Mouse (Mus musculus): ENCODE measurements around the gene Gpr55.
A peak's percentile ranks its signal among the peaks of the same experiment; 100 is the strongest.
"Not testable (repeated sequence)": the region's sequence is repeated elsewhere in the genome, so short reads cannot be mapped to it uniquely, and the experiment has no call there.

Gene Gpr55

DNA sequence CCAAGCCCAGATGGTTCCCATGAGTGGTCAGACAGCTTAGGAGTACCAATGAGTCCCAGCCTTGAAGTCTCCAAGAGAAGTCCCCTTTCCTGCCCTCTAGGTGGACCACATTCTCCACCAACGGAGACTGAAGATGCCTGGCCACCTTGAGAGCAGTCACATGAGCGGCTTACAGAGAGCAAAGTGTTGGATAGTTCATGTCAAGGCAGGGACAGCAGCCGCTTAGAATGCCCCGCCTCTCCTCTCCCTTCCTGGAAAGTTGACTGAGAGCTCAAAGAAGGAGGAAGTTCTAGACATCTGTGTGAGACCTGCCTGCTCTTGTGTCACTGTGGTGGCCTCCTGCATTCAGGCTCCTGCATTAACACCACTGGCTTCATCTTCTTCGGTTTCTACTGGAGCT is at the start of gene Gpr55:
Gene Gpr55 (minus strand): TSS at position 135 of the 400 bp plus-strand sequence.
- DNase-seq (ENCODE audit: low read depth, low spot score): peak; percentile 57

DNA sequence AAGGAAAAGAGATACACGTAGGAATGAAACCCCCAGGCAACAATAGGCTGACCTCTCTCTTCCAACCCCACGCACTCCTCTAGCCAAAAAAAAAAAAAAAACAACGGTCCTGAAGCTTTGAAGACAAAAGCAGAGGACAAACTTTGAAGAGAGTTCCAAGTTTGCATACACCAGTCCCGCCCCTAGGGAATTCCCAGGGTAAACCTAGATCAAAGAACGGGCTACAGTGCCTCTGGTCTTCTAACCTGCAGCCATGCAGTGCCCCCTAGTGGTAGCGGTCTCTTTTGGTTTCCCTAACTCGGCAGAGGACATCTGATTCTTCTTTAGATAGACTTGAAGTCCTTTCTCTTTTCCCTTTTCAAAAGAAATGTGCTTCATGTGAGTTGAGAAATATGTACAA is 47.0 kb upstream of the Gpr55 start:
- peak; percentile 93 for DNase-seq (ENCODE audit: low read depth, low spot score)

DNA sequence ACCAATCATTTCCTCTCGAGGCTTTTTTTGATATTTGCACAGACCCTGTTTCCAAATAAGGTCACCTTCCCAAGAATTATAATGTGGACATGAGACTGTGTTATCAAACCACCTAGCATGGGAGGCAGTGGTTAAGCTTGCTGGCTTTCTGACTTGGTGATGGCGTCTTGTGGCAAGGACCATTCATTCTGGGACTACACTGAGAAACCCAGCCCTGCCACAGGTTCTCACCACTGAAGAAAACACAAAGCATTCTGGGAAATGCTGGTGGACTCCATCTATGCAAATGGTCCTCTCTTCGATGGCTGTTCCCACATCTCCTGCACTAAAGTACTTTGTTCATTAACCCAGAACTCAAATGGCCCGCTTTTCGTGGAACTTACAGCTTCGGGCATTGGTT is 45.2 kb upstream of the Gpr55 start:
- DNase-seq (ENCODE audit: low read depth, low spot score): peak; percentile 28

DNA sequence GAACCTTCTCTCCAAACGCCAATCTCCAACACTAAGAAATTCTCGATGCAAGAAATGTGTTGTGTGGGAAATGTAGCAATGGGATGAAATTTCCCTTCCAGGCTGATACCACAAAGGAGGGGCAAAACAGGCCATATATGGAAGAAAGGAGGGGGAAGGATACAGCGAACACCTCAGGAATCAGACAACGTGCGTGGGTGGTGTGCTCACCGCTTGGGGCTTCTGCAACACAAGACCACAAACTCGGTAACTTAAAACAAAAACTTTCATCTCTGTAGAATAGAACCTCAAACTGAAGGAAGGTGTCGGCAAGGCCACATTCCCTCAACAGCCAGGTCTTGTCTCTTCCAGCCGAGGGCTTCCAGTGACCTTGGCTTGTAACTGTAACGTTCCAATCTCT is 44.7 kb upstream of the Gpr55 start:
- peak; percentile 62 for DNase-seq (ENCODE audit: low read depth, low spot score)

DNA sequence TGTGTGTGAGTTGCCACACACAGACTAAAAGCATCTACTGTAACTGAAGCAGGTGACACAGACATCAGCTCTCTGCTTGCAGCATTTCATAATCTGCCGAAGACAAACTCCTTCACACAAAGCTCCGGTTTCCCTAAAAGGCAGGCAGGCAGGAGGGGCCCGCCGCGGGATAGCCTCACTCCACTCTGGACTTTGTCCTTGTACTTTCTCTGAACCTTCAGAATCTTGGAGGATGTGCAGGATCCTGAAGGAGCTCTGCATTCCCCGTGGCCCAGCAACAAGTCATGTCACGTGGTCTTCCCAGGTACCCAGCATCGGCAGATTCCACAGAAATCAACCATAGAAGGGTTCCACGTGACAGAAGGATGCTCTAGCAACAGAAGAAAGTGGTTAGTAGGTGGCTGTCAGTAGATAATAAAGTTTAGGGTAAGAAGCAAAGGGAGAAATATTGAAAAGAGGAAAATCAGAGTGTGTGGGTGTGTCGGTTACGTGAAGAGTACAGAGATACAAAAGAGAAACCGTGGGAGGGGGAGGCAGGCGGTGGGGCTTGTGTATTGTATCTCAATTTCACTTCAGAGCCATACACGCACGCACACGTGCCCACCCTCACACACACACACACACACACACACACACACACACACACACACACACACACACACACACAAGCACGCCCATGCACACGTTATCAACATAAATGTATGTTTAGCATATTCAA is 39.2 kb upstream of the Gpr55 start:
- peak; percentile 55 for DNase-seq (ENCODE audit: low read depth, low spot score)

DNA sequence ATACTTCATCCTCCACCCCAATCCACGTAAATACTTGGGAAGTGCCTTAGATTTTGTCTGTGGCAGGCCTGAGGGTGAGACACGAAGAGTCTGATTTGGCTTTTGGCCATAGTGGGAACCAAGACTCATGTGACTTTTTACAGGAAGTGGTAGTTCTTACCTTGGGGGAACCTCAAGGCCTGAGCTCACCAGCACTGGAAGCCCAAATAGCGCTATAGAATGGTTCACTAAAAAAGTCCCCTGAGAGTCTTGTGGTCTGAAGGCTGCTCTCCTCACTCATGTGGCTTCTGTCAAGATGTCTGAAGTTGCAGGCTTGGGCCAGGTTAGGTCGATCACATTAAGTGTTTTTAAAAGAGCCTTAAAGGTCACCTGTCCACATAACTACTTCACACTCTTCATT is 37.2 kb upstream of the Gpr55 start:
- DNase-seq (ENCODE audit: low read depth, low spot score): peak; percentile 59

DNA sequence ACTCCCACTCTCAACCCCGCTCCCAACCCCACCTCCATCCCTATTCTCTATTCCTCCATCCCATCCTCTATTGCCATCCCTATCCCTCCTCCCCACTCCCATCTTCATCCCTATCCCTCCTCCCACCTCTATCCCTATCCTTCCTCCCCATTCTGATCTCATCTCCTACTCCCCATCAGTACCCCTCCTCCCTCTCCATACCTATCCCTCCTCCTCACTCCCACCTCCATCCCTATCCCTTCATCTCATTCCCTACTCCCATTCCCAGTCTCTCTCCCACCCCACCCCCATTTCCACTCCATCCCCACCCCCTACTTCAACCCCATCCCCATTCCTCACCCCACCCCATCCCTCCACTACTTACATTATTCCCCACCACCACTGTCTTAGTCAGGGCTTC is 36.4 kb upstream of the Gpr55 start:
- no peak for DNase-seq (ENCODE audit: low read depth, low spot score)

DNA sequence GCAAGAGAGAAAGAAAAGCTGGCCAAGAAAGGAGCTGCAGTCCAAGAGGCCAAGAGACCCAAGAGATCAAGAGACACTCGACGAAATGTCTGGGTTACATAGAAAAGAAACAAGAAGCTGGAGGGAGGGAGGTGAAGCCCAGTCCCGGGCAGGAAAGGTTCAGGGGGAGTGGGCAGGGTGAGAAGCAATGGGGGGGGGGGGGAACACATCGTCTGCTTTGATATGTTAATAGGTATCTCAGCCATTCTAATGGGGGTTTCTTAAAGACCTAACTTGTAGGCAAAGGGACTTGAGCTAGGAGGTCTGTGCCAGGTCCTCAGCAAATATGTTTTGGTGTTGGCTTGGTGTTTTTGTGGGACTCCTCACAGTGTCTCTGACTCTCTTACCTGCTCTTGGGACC is 32.7 kb upstream of the Gpr55 start:
- DNase-seq (ENCODE audit: low read depth, low spot score): no peak

DNA sequence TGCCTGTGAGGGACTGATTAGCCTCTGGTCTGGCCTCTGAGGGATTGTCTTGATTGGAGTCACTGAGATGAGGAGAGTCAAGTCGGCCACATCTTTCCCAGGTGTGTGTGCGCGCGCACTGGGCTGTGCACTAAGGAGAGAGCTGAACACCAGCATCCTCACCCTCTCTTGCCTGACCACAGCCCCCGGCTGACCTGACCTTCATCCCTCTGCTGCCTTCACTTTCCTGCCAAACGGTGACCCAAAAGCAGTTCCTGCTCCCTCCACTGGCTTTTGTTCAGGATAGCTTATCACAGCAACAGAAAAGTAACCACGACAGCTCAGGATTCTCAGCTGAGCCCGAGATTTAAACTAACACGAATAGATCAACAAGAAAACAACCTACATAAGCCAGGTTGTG is 31.4 kb upstream of the Gpr55 start:
- no peak for DNase-seq (ENCODE audit: low read depth, low spot score)

DNA sequence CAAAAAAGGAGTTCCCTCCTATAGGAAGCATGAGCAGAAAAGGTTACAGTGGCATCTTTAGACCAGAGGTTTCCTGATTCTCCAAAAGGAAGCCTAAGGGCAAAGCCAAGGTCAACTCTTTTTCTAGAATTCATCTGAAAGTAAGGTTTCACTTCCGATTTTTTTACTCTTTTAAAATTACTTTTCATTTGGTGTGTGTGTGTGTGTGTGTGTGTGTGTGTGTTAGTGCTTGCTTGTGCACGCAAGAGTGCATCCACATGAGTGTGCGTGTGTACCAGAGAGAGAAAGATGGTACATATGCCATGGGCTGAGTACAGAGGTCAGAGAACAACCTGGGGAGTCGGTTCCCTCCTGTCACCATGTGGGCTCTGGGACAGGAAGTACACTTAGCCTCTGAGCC is 28.1 kb upstream of the Gpr55 start:
- not testable (repeated sequence) for DNase-seq (ENCODE audit: low read depth, low spot score)

DNA sequence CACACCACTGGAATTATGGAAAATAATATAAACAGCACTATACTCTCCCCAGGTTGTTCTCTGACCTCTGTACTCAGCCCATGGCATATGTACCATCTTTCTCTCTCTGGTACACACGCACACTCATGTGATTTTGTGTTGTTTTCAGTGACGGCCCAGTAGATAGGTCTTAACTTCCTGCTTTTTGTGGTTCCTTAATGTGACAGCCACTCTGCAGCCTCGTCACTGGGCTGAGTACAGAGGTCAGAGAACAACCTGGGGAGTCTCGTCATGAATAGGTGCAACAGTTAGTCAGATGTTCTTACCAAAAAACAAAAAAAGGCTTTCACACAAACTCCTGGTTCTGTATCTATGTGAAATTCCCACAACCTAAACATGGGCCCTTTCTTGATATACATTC is 27.5 kb upstream of the Gpr55 start:
- no peak for DNase-seq (ENCODE audit: low read depth, low spot score)

DNA sequence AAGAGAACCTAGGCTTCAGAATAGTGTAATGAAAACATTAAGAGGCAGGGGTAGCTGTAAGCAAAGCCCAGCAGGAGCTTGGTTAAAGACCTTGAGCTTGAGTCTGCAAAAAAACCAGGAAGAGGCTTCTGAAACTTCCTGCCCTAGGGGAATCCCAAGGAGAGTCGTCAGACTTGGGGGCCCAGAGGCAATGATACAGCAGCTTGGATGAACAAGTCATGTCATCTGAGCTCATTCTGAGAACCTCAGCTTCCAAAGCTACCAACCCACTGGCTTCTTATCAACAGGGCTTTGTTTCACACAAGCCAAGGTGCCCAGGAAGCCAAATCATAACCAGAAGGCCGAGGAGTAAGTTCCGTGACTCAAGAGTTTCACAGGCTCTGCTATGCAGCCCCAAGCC is 25.0 kb upstream of the Gpr55 start:
- DNase-seq (ENCODE audit: low read depth, low spot score): no peak

DNA sequence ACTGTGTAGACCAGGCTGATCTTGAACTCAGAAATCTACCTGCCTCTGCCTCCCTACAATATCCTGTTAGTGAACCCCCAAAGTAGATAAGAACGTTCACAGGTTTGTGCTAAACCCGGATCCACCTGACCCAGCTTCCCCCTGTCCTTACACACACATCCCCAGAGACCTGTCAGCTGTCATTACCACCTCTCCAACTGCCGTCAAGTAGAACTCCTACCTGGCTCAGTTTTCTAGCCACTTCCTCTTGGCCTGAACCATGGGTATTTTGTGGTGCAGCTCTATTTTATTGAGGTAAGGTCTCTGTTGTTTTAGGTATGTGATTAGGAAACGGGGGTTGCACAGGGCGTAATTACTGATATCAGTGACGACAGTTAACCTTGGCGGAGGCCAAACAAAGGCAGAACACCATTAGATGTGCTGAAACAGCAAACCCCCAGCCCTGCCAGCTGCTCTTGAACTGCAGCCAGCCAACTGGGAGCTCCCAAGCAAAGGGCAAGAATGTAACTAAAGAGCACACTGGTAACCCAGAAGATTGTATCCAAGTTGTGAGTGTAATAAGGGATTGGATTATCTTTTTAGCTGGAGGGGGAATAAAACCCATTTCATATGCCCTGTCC is 21.0 kb upstream of the Gpr55 start:
- DNase-seq (ENCODE audit: low read depth, low spot score): no peak

DNA sequence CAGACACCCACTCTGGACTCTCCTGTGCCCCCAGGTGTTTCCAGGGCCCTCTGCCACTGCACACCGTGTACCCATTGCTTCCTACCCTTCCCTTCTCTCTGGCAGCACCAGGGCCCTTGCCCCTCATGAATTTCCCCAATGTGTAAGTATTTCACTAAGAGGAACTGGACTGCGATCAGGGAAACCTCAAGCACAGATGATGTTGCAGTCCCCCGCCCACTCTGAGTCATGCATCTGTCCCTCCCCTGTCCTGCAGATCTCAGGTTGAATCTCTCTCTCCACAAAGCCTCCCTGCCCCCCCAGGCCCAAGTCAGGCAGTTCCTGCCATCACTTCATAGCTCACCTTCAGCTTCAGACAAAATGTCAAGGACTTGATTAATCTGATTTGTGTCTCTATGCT is 16.9 kb upstream of the Gpr55 start:
- peak; percentile 25 for DNase-seq (ENCODE audit: low read depth, low spot score)

DNA sequence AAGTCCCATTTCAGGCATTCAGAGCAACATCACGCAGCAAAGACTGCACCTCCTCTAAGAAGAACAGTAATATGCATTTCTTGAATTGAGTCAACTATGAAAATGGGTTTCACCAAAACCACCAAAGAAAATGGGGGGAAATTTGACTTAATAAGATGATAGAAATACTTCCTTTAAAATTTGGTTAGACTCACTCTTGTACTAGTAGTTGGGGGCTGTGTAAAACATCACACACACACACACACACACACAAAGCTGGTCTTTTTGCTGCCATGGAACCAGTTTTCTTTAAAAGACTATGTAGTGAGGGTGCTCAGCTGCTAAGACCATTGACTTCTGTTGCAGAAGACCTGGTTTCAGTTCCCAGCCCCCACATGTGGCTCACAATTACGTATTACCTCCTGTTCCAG is 12.7 kb upstream of the Gpr55 start:
- DNase-seq (ENCODE audit: low read depth, low spot score): no peak

DNA sequence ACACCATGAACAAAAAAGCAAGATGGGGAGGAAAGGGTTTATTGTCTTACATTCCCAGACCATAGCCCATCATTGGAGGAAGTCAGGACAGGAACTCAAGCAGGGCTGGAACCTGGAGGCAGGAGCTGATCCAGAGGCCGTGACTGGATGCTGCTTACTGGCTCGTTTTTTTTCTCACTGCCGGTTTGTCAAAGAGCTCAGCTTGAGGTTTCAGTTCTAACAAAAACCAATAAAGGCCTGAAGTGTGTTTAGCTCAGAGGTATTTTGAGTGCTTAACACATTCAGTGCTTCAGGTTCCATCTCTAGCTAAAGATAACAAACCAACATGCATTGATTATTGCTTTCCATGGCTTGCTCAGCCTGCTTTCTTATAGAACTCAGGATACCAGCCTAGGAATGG is 11.5 kb upstream of the Gpr55 start:
- no peak for DNase-seq (ENCODE audit: low read depth, low spot score)

DNA sequence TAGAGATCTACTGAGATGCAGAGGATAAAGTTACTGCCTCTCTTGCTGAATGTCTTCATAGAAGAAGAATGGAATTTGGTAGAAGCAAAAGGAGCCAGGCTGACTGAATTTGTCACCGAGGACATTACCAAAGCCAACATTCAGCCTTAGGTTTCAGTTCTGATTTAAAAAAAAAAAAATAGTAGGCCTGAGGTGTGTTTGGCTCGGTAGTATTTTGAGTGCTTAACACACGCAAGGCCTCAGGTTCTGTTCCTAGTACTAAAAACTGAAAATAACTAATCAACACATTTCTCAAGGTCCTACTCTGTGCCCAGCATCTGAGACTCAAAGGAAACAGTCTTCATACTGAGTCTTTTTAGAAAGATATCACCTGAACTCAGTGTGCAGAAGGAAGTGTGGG is 10.3 kb upstream of the Gpr55 start:
- DNase-seq (ENCODE audit: low read depth, low spot score): no peak

DNA sequence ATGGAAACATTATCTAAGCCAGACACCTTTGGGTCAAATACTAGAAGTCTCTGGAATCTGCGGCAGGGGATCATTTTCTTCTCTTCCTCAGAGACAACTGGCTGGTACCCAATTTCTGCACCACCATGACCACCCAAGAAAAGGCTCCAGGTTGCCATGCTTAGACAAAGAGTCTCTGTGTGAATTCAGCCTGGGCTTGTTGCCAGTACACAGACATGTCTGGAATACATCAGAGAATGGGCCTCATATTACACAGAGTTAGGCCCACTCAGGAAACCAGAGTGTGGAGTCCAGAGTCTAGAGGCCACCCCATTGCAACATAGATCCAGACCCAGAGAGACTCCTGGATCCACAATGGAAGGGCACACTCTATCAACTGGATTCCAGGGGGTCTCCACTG is 8.7 kb upstream of the Gpr55 start:
- DNase-seq (ENCODE audit: low read depth, low spot score): no peak

DNA sequence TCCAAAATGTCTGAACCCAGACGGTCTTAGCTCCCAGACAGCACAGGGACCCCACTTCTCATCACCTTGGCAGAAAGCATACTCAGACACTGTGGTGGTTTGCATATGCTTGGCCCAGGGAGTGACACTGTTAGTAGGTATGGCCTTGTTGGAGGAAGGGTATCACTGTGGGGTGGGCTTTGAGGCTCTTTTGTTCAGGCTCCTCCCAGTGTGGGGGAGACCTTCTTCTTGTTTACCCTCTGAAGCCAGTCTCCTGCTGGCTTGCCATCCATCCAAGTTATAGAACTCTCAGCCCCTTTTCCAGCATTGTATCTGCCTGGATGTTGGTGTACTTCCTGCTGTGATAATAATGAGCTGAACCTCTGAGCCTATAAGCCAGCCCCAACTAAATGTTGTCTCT is 8.3 kb upstream of the Gpr55 start:
- no peak for DNase-seq (ENCODE audit: low read depth, low spot score)

DNA sequence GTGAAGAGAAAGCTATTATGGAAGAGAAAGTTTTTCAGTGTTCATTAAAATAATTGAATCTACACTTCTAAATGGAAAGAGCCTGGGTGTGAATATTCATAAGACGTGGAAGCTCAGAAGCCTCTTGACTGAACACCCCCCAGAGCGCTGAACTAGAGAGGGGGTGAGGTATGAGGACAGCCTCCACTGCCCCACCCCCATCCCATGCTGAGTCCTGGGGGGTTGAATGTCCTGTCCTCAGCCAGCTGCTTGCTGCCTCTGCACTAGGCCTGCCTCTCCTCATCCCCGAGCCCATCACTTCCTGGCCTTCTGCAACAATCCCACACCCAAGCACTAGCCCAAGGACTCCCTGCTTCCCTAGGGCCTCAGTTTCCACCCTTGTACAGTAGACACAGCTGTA is 5.0 kb upstream of the Gpr55 start:
- DNase-seq (ENCODE audit: low read depth, low spot score): no peak

DNA sequence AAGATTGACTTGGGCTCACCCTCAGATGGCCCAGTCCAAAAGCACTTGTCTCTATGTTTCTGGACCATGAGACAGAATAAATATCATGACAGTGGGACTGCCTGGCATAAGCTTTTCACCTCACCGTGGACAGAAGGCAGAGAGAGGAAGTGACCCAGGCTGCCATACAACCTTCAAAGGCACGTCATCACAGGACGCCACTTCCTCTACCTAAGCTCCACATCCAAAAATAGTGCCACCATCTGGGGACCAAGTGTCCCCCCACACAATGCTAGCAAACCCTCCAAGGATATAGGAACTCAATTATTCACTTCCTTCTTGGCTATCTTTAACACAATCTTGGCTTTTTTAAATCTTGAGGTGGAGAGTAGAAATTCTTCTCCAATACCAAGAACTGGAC is 1.3 kb upstream of the Gpr55 start:
- DNase-seq (ENCODE audit: low read depth, low spot score): peak; percentile 55

DNA sequence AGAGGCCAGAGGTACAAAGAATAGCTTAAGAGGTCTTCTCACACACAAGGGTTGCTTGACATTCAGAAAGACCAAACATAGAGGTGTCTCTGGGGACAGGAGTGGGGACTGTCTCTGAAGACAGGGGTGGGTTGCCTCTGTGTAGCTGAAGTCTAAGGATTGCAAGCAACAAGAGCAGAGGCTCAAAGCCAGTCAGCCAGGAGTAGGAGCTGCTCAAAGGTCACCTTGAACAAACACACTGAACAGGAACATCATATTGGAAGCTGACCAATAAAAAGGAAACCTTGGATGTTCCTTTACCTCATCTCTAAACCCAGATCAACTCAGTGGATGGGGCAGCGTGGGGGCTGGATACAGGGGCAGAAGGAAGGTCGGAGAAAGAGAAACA is 924 bp downstream of the Gpr55 start:
- no peak for DNase-seq (ENCODE audit: low read depth, low spot score)

DNA sequence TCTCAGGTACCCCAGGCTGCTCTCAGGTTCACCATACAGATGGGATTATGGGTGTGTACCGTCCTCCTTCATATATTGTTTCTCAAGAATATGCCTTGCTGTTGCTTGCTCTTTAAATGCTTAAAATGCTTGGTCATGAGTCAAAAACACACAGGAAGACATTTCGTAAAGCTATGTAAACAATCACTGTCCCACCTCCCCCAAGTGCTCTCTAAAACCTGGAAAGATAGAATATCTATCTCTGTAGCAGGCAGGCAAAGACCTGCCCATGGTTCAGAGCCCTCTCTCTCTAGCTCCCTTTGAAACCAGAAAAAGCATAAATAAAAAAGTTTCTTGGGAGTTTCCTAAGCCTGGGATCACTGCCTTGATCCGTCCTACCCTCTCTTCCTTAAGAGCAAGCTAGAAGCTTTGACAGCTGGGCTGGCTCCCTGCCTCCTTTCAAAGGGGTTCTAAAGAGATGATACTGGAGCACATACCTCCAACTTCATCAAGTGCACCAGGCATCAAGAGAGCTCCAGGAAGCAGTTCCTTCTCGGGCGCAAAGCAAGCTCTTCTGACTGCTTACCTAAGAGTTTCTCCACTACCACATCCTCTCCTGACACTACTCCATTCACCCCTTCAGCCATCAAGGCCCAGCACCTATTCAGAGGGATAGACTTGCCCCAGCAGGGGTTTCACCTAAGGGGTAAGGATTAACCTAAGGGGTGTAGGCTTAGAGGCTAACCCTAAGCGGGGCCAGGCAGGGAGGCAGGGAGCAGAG is 1.5 kb downstream of the Gpr55 start:
- peak; percentile 55 for DNase-seq (ENCODE audit: low read depth, low spot score)

Measured in CD4-positive, CD25-positive, alpha-beta regulatory T cell, adult 2 months (primary cell).